Comparison of ENCODE assay signal across 25 mouse cellular contexts in genomic region chr8:107473369-107473768, GRCm38 (mm10). TPM values are rescaled to one million over a fixed set of nuclear protein-coding genes. Genes with fewer than 3 reads are reported as not detected.
DNase-seq lines count a peak whose midpoint lies in the region; ATAC-seq lines count a peak whose summit lies in the region.
"Had no signal": no experiment of that assay in that cellular context is flagged by ENCODE, and none has a peak within 500 bp of the region (broad histone marks: within the 10 kb centered on the region; RNA-seq: fewer than 3 reads in every experiment).

No protein-coding gene starts in this region.

- H3K36me3 ChIP-seq in embryonic facial prominence, embryonic 12.5 days = no peaks in the 10 kb centered on the region
- H3K36me3 ChIP-seq in embryonic facial prominence, embryonic 10.5 days (replicated peaks) = peaks cover 55% of the 10 kb centered on the region
- H3K36me3 ChIP-seq in midbrain, embryonic 11.5 days (ENCODE audit: control insufficient read depth, insufficient read depth, low read length) = no peaks in the 10 kb centered on the region; the same call in 1 of the 2 replicates
- peaks cover 8% of the 10 kb centered on the region; the same call in 1 of the 2 replicates for H3K36me3 ChIP-seq in midbrain, embryonic 16.5 days (ENCODE audit: control insufficient read depth, insufficient read depth, low read length)
- H3K36me3 ChIP-seq in liver, embryonic 13.5 days = peaks cover 17% of the 10 kb centered on the region

- no peak overlapping the region for H3K9ac ChIP-seq in embryonic facial prominence, embryonic 12.5 days
- H3K9ac ChIP-seq in midbrain, embryonic 11.5 days (ENCODE audit: low read length) = no peak overlapping the region
- H3K9ac ChIP-seq in midbrain, embryonic 16.5 days (ENCODE audit: low read depth, low read length) = no peak overlapping the region
- no peak overlapping the region for H3K9ac ChIP-seq in liver, embryonic 13.5 days
- H3K9ac ChIP-seq: hindbrain, embryonic 13.5 days; midbrain, embryonic 15.5 days; neural tube, embryonic 15.5 days had no signal

- H3K4me2 ChIP-seq in embryonic facial prominence, embryonic 12.5 days (replicated peaks) = no peak overlapping the region
- no peak overlapping the region for H3K4me2 ChIP-seq in midbrain, embryonic 11.5 days
- H3K4me2 ChIP-seq in midbrain, embryonic 16.5 days (ENCODE audit: low read length) = no peak overlapping the region
- H3K4me2 ChIP-seq in liver, embryonic 13.5 days = no peak overlapping the region
- H3K4me2 ChIP-seq: hindbrain, embryonic 13.5 days; midbrain, embryonic 15.5 days; neural tube, embryonic 15.5 days had no signal

- no peaks in the 10 kb centered on the region for H3K27me3 ChIP-seq in embryonic facial prominence, embryonic 12.5 days
- no peaks in the 10 kb centered on the region for H3K27me3 ChIP-seq in embryonic facial prominence, embryonic 10.5 days (replicated peaks; ENCODE audit: low read depth, poor library complexity, severe bottlenecking)
- H3K27me3 ChIP-seq in midbrain, embryonic 11.5 days (ENCODE audit: control insufficient read depth, insufficient read depth, low read length) = no peaks in the 10 kb centered on the region
- H3K27me3 ChIP-seq in midbrain, embryonic 16.5 days (ENCODE audit: control insufficient read depth, insufficient read depth, low read depth, low read length) = no peaks in the 10 kb centered on the region
- no peaks in the 10 kb centered on the region for H3K27me3 ChIP-seq in liver, embryonic 13.5 days
- H3K27me3 ChIP-seq: hindbrain, embryonic 13.5 days; midbrain, embryonic 15.5 days; neural tube, embryonic 15.5 days had no signal

- H3K4me1 ChIP-seq in embryonic facial prominence, embryonic 12.5 days = peaks cover 28% of the 10 kb centered on the region
- peaks cover 29% of the 10 kb centered on the region for H3K4me1 ChIP-seq in embryonic facial prominence, embryonic 10.5 days
- H3K4me1 ChIP-seq in midbrain, embryonic 11.5 days (ENCODE audit: control insufficient read depth, insufficient read depth, low read length) = no peaks in the 10 kb centered on the region; the same call in 1 of the 2 replicates
- no peaks in the 10 kb centered on the region for H3K4me1 ChIP-seq in midbrain, embryonic 16.5 days (ENCODE audit: control insufficient read depth, insufficient read depth, low read length)
- H3K4me1 ChIP-seq in liver, embryonic 13.5 days (replicated peaks) = peaks cover 18% of the 10 kb centered on the region
- H3K4me1 ChIP-seq: midbrain, embryonic 15.5 days; neural tube, embryonic 15.5 days had no signal

- H3K9me3 ChIP-seq in embryonic facial prominence, embryonic 12.5 days = no peaks in the 10 kb centered on the region
- no peaks in the 10 kb centered on the region for H3K9me3 ChIP-seq in embryonic facial prominence, embryonic 10.5 days
- H3K9me3 ChIP-seq in midbrain, embryonic 11.5 days (ENCODE audit: control insufficient read depth, low read length) = no peaks in the 10 kb centered on the region
- H3K9me3 ChIP-seq in midbrain, embryonic 16.5 days (replicated peaks; ENCODE audit: control insufficient read depth, low read length, poor library complexity, severe bottlenecking) = no peaks in the 10 kb centered on the region
- H3K9me3 ChIP-seq in liver, embryonic 13.5 days (replicated peaks) = no peaks in the 10 kb centered on the region
- H3K9me3 ChIP-seq: hindbrain, embryonic 13.5 days; midbrain, embryonic 15.5 days; neural tube, embryonic 15.5 days had no signal

- no peak for DNase-seq in embryonic facial prominence, embryonic 10.5 days (ENCODE audit: low spot score)
- peak; percentile 4 for DNase-seq in midbrain, embryonic 11.5 days (ENCODE audit: low spot score, missing footprints)
- DNase-seq in liver, embryonic 13.5 days = no peak
- DNase-seq in adrenal gland, postnatal 36 days = no peak
- DNase-seq in urinary bladder, postnatal 14 days (ENCODE audit: low spot score) = no peak
- DNase-seq: adrenal gland, postnatal 10 days; cerebellum, adult 11 months; gastrocnemius, postnatal 14 days; heart, adult 2 months; heart, postnatal 10 days; kidney, adult 9 months; kidney, postnatal 36 days; lung, postnatal 10 days; right cerebral cortex, postnatal 25 days; thymus, adult 18-20 months had no signal

- H3K27ac ChIP-seq in embryonic facial prominence, embryonic 12.5 days = peak overlapping the region; percentile 80
- H3K27ac ChIP-seq in embryonic facial prominence, embryonic 10.5 days (replicated peaks) = no peak overlapping the region
- H3K27ac ChIP-seq in midbrain, embryonic 11.5 days (ENCODE audit: low read depth, low read length) = no peak overlapping the region
- no peak overlapping the region for H3K27ac ChIP-seq in midbrain, embryonic 16.5 days (ENCODE audit: low read length)
- no peak overlapping the region for H3K27ac ChIP-seq in liver, embryonic 13.5 days
- H3K27ac ChIP-seq: heart, adult 2 months; hindbrain, embryonic 13.5 days; midbrain, embryonic 15.5 days; neural tube, embryonic 15.5 days had no signal

- WGBS in embryonic facial prominence, embryonic 12.5 days = 86% methylated on average over 4 of the region's 4 CpGs
- 90% methylated on average over 4 of the region's 4 CpGs for WGBS in embryonic facial prominence, embryonic 10.5 days
- WGBS in midbrain, embryonic 11.5 days = 94% methylated on average over 4 of the region's 4 CpGs
- WGBS in midbrain, embryonic 16.5 days = 96% methylated on average over 4 of the region's 4 CpGs
- WGBS in liver, embryonic 13.5 days (ENCODE audit: insufficient replicate concordance) = 50% methylated on average over 4 of the region's 4 CpGs

- no peak for ATAC-seq in embryonic facial prominence, embryonic 12.5 days (ENCODE audit: insufficient number of reproducible peaks, insufficient read depth, low FRiP score, low TSS enrichment)
- ATAC-seq in midbrain, embryonic 11.5 days (ENCODE audit: low FRiP score) = no peak
- no peak for ATAC-seq in midbrain, embryonic 16.5 days
- ATAC-seq in liver, embryonic 13.5 days (ENCODE audit: low read depth) = 0 out of 2 replicates have a peak, but pooled peaks have one; percentile 46
- no peak for ATAC-seq in inflammation-experienced regulatory T-cells, adult 6 months
- ATAC-seq: activated CD4-positive, CD25-positive, alpha-beta regulatory T cell, adult 4 months; CD4-positive, CD25-positive, alpha-beta regulatory T cell, adult 4 months; forebrain, embryonic 14.5 days; midbrain, embryonic 15.5 days had no signal

- no peak overlapping the region for H3K4me3 ChIP-seq in embryonic facial prominence, embryonic 12.5 days
- no peak overlapping the region for H3K4me3 ChIP-seq in embryonic facial prominence, embryonic 10.5 days
- no peak overlapping the region for H3K4me3 ChIP-seq in midbrain, embryonic 11.5 days (ENCODE audit: low read depth, low read length)
- no peak overlapping the region for H3K4me3 ChIP-seq in midbrain, embryonic 16.5 days (ENCODE audit: low read depth, low read length)
- no peak overlapping the region for H3K4me3 ChIP-seq in liver, embryonic 13.5 days (replicated peaks)
- H3K4me3 ChIP-seq: erythroblast, embryonic 14.5 days; heart, adult 2 months; hindbrain, embryonic 13.5 days; midbrain, embryonic 15.5 days; neural tube, embryonic 15.5 days had no signal

RNA-seq across cellular contexts. Expression of gene Wwp2, which starts 37.2 kb away (rescaled TPM):
- 160 and 181 TPM in 2 replicates for polyA plus RNA-seq in embryonic facial prominence, embryonic 12.5 days (2016; fragmentation: Nextera tagmentation; extraction: Ambion mirVana)
- 62.2 and 67.5 TPM in 2 replicates for polyA plus RNA-seq in embryonic facial prominence, embryonic 10.5 days (2016; fragmentation: Nextera tagmentation; extraction: Ambion mirVana)
- 53.1 and 56.4 TPM in 2 replicates for polyA plus RNA-seq in midbrain, embryonic 11.5 days (2014; fragmentation: Nextera tagmentation; extraction: Ambion mirVana)
- polyA plus RNA-seq in midbrain, embryonic 16.5 days (2015; fragmentation: Nextera tagmentation; extraction: Ambion mirVana) = 39.0 and 42.7 TPM in 2 replicates
- polyA plus RNA-seq in liver, embryonic 13.5 days (2015; fragmentation: Nextera tagmentation; extraction: Ambion mirVana) = 27.7 and 35.0 TPM in 2 replicates
- 10 to 100 TPM; 32.3 to 43.3 TPM for total RNA-seq in adrenal gland, postnatal 36 days (2021)
- 100 to 1,000 TPM in 2 of 3 experiments, 10 to 100 TPM in 1; 95.1 to 126 (median 115) TPM for polyA plus RNA-seq in inflammation-experienced regulatory T-cells, adult 6 months (2017; shearing (Covaris generic))

RNA-seq across cellular contexts. Expression of gene Nob1, which starts 48.5 kb away (rescaled TPM):
- polyA plus RNA-seq in embryonic facial prominence, embryonic 12.5 days (2016; fragmentation: Nextera tagmentation; extraction: Ambion mirVana) = 96.9 and 98.8 TPM in 2 replicates
- polyA plus RNA-seq in embryonic facial prominence, embryonic 10.5 days (2016; fragmentation: Nextera tagmentation; extraction: Ambion mirVana) = 104 and 106 TPM in 2 replicates
- polyA plus RNA-seq in midbrain, embryonic 11.5 days (2014; fragmentation: Nextera tagmentation; extraction: Ambion mirVana) = 69.5 and 81.7 TPM in 2 replicates
- 67.8 and 73.1 TPM in 2 replicates for polyA plus RNA-seq in midbrain, embryonic 16.5 days (2015; fragmentation: Nextera tagmentation; extraction: Ambion mirVana)
- polyA plus RNA-seq in liver, embryonic 13.5 days (2015; fragmentation: Nextera tagmentation; extraction: Ambion mirVana) = 47.8 and 52.0 TPM in 2 replicates
- total RNA-seq in adrenal gland, postnatal 36 days (2021) = 10 to 100 TPM; 28.5 to 35.5 TPM
- 10 to 100 TPM; 46.3 to 77.0 (median 59.8) TPM for polyA plus RNA-seq in inflammation-experienced regulatory T-cells, adult 6 months (2017; shearing (Covaris generic))
